Mouse (Mus musculus) ZHBTc4 (cell line): Measurements from ENCODE around the gene Aldh1a3.
A peak's percentile ranks its signal among the peaks of the same experiment; 100 is the strongest.

ENCODE experiments used
- DNase-seq: peaks from one replicate; pipeline ENCODE4 v3.0.0-alpha.2; 2011; ENCODE audit warnings: low read depth, low spot score

Aldh1a3 gene

DNA sequence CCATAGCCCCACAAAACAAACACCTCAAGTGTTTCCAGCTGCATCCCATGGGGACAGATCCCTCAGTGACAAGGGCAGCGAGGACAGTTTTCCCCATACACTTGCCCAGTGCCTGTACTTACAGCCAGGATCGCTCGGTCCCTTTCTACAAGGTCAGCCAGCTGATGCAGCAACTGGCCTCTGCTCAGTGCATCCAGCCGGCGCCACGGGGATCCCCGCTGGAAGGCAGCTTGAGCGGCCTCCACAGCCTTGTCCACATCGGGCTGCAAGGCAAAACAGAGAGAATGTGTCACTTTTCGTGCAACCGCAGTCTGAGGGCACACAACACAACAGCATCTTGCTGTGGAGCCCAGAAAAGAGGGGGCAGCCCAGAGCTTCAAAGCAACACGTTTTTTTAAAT, 8.3 kb downstream of the Aldh1a3 start:
- no peak for DNase-seq

DNA sequence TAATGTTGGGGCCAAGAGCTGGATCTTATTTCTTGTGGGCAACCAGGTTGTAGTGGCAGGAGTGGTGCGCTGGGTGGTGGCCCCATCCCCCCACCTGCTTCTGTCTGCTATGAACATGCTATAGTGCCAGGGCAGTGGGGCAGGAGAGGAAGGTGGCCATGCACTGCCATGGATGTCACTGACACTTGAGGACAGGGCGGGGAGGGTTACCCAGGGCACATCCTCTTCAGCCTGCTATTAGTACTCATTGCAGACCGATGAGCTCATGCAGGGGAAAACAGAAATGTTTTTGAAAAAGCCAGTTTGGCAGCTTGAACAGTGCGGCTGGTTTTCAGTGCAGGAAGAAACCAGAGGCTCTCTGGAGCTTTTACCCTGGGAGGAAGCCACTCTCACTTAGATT, 10.5 kb downstream of the Aldh1a3 start:
- DNase-seq, result no peak

DNA sequence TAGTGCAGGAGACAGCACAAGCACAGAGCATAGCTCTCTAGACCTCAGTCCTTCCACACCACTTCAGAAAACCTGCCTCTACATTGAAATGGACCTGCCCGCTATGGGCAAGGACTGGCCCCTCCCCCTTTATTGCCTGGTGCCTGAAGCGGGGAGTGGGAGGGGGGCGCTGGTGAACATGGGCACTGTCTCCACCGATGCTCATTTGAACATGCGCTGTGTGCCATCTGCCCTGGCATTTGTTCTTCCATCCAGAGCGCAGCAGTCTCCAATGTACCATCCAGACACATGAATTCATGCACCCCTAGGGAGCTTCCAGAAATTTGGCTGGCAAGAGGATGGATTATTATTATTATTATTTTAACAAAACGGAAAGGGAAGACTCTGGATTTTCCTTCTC, 14.2 kb downstream of the Aldh1a3 start:
- no peak for DNase-seq

DNA sequence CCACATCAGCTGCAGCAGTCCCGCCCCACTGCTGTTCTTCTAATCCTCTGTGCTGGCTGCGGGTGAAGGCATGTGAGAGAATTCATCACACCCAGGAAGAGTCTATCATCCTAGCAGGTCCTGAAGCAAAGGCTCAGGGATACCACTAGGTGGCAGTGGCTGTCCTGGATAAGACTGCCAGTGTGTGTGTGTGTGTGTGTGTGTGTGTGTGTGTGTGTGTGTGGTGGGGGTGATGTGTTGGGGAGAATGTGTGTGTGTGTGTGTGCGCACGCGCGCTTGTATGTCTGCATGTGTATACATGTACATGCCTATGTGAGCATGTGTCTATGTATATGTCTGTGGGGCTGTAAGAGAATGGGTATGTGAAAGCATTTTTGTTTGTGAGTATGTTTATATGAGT, 17.9 kb downstream of the Aldh1a3 start:
- DNase-seq, result peak; percentile 74

DNA sequence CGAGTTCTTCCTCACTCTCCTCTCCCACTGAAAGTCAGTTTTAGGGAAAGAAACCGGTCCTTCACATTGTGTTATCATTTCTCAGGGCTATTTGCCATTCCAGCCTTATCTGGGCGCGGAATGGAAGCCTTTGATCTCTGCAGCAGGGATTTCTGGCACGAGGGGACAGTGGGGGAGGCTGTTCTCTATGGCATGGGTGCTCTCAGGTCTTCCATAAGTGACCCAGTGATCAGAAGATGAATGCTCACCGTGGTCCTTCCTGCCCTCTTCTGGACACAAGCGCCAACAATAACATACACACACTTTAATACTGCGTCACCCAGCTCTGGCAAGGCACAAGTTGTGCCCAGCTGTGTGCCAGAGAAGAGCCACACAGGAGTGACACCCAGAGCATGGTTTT, 20.3 kb downstream of the Aldh1a3 start:
- DNase-seq, result no peak

DNA sequence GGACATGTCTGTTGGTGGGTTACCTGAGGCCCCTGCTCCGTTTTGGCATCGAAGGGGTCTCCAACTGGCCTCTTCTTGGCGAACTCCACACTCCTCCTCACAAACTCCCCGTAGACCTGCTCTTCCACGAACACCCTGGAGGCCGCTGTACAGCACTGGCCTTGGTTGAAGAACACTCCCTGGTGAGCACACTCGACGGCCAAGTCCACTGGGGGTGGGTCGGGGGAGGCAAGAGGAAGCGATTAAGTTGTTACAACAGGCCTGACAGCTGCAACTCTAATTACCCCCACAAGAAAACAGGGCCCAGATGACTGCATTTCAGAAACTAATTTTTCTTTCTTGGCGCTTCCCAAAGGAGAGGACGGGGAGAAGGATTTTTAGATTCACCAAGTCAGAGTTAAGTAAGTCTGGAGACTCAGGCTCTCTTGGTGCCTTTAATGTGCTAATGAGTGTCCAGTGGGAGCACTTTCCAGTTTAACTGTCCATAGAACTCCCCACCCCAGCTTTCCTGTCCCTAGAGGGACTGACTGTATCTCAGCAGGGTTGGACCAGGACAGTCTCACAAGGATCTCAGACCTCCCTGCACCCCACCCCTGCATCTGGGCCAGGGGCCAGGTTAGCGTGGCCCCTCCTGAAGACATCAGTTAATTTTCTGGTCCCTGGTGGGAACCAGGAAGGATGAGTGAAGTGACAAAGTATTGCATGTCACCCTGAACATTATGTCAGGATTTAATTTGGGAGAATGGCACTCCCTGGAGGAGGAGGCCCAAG, 21.2 kb downstream of the Aldh1a3 start:
- DNase-seq, result no peak

DNA sequence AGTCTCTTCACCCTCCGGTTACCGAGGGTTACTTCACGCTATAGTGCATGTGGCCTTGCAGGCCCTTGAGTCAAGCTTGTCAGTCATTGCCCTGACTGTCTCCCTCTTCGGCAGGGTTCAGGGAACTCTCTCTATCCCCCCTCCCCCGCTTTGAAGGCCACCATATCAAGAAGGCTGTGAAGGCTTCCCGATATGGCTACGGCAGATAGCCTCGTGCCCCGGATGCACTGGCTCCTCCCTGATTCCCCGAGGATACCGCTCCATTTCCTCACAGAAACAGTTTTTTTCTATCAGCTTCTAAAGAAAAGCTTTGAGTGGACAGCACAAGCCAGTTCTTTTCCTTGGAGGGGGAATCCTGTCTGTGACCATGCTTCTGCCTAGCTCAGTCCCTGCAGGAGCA, 21.8 kb downstream of the Aldh1a3 start:
- no peak for DNase-seq

DNA sequence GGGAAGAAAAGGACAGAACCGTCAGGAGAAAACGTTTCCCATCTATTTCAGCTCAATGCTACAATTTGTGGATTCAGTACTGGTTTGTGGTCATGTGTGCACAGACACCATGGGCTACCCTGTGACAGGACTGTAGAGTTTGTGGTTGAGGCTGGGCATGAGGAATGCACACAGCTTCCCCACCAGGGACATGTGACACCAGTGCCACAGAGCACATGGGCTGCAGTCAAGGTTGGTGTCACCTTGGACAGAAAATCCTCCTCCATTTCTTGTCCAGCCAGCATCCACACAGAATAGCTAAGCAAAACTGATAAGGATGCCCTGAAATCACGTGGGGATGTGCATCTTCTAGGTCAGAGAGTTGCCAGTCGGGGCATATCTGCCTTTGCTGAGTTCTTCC, 22.5 kb downstream of the Aldh1a3 start:
- DNase-seq, result no peak

DNA sequence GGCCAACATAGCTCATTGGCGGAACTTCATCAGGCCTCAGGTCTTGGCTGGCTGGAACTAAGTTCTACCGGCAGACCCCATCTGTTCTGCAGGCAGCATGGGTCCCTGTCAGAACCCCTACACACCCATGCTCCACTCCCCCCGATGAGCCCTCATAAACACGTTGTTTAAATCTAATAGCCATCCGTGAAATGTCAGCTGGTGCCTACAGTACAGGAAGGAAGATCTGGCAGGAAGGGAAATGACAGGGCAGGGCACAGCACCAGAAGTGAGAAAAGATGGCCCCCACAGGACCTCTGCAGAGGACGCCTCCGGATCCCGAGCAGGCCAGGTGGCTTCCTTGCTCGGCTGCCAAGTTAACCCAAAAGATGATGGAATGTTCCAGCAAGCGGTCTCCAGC, 23.2 kb downstream of the Aldh1a3 start:
- DNase-seq, result no peak

DNA sequence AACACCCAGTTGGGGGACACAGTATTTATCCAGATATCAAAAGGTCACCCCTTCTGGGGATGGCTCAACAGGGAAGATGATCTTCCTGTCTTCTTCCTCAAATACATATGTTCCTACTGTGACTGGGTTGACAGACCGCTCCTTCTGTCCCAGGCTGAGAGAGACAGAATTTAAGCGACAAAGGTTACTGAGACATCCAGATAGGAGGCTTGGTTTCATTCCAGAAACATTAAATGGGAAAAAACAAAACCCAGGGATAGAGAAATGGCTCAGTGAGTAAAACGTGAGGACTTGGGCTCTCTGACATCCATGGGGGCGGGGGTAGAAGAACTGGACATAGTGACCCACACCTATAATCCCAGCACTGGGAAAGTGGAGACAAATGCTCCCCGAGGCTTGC, 24.4 kb downstream of the Aldh1a3 start:
- no peak for DNase-seq

DNA sequence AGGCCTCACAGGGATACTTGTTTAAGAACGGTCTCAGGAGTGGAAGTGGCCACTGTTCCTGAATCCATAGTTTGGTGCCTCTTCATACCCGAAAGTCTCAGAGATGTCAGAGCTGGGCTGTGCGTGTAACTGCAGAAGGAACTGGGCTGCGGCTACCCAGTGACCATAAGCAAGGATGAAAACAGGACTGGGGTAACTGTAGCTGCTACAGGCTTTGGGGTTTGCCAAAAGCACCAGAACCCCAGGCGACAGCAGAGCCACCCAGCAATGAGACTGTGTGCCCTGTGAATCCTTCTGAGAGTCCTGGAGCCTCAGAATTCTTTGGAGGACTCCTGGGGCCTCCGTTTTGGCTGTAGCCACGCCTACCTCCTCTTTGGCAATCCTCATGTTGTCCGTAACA, 25.7 kb downstream of the Aldh1a3 start:
- no peak for DNase-seq

DNA sequence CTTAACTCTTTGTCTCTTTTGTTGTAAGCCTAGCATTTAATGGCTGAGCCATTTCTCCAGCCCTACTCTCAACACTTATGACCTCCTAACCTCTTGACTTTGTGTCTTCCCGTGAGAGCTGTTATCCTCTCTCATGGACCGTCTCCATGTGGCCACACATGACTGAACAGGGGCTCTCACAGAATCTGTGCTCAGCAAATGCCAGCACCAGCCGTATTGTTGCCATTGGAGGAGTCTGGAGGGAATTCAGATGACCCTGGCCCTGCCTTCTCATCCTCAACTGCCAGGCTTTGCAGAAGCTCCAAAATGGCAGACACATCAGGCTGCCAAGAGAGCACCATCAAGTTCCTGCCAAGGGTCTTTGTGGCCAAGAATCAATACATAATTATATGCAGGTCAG, 30.0 kb downstream of the Aldh1a3 start:
- DNase-seq, result no peak

DNA sequence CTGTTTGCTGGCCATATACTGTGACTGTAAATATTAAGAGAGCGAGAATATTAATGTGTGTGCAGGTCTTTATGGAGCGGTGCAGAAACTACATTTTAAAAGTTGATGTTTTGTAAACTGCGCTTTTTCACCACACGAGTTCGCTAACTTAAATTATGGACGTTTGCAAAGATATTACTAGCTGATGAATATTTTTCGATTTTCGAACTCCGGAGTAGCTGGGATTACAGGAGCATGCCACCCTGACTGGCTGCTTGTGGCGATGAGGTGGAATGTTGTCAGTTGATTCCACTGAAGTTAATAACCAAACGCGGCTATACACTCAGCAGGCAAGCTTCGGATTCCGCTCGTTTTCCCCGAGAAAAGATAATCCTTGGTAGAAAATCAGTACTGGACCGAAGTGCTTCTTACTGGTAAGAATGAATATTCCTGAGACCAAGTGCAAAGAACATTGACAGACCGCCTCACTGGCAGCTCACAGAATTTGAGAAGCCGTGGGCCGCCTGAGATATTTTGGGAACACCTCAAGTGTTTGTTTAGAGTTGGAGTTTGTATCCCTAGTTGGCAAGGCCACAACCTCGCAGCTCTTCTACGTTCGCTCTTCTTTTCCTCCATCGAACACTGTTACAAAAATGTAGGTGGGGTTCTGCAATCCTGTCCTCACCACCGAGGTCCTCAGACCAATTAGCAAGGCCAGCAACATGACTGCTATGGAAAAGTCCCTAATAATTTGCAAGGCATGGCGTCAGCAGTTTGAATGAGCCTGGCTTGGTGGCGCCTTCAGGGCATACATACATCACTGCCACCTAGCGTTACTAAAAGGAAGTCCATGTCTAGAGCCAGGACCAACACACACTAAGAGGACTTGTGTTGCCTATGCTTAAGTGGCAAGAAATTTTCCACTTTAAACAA, 38.4 kb downstream of the Aldh1a3 start:
- peak; percentile 77 for DNase-seq

DNA sequence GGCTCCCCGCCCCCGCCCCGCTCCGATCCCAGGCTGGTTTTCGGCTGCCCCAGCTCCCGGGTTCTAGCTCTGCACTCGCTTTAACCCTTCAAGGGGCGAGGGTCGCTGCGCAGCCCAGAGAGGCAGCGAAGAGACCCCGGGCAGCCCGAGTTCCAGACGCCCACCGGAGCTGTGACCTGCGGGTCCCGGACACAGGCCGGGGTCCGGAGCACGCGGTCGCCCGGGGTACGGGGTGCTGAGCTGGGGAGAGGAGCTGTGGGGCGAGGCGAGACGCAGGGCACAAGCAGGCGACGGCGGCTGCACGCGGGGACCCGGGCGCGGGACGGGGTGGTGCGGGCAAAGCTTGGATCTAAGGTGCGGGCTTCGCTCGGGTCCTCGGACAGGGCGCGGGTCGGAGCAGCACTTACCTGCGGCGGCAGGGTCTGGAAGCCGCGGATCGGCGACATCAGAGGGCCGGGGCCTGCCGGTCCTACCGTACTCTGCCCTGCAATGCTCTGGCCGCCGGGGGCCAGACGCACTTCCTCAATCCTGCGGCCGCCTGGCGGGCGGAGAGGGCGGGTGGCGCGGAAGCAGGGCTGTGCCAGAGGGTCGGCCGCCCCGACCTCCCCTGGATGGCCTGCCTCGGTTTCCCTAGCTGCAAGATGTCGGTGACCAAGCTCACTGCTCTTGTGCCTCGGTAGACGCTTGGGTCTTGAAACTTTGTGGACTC, 39.4 kb downstream of the Aldh1a3 start, which contains the start of gene Lrrk1:
Gene Lrrk1, minus strand, starts transcription at position 538 of the 709 bp plus-strand sequence.
- DNase-seq, result peak; percentile 71

DNA sequence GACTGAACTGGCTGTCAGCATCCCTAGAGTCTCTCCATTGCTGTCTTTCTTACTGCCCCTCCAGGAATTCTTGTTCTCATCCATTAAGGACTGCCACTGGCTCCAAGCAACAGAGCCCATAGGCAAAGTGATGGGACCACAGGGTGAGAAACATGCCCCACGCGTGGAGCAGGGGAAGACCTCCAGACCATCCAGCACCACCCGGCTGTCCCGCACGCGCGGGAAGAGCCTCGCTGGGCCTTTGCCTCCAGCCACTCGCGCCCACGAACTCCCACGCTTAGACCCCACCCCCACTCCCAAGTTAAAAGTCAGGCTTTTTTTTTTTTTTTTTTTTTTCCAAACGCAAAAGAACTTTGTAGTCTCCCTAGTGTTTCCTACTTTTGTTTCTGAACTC, 39.9 kb downstream of the Aldh1a3 start:
- DNase-seq, result no peak

DNA sequence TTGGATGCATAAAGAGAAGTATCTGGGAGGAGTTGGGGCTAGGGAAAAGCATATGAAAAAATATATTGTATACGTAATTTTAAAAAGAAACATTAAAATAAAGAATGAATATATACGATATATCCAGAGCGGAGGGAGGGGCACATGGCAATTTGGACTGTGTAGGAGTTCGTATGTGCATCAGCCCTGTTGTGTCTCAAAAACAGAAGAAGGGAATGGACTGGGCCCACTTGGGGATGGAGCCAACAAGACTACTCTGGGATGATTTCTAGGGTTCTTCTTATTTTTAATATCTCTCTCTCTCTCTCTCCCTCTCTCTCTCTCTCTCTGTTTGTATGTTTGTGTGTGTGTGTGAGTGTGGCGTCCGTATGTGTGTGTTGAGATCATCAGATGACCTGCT, 40.9 kb downstream of the Aldh1a3 start:
- no peak for DNase-seq

DNA sequence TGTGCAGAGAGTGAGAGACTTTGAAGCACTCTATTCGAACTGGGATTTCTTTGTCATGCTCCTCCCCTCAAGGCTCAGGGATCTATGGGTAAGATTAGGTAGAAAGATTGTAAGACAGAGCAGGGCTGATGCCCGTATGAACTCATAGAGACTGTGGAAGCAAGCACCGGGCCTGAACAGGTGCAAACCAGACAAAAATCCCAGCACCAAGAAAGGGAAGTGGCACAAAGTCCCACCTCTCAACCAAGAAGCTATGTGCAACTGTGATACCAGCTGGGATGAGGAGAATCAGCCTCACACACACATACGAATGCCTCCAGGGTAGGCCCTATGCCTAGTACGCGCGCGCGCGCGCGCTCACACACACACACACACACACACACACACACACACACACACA, 41.5 kb downstream of the Aldh1a3 start:
- DNase-seq, result no peak

DNA sequence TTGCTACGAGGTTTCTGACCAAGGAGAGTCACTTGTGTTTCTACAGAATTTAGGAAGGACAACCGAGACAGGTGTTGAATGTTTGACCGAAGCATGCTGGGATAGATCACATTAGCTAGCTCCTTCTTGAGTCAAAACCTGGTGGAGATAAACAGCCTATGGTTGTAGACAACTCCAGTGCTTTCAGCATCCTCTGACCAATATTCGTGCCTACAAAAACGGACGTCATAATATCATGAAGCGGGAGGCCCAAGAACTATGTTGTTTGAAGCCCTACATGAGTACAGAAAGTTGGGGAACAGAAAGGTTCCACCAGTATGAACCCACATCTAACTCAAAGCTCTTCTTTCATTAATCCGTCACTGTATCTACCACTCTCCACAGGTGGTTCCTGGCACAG, 42.4 kb downstream of the Aldh1a3 start:
- DNase-seq, result no peak

DNA sequence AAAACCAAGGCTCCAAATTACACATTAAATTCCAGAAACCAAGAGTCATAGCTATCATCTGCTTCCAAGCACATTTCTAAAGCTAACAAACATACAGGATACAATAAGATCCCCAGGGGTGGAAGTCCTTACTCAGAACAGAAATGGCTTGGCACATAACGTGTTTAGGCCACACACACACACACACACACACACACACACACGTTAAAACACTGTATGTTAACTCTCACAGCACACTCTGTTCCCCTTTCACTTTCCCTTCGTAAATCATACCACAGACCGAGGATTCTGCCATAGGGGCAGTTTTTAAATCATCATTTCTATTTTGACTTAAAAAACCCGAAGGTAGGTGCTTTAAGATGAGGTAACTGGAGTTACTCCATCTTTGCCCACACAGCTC, 43.1 kb downstream of the Aldh1a3 start:
- DNase-seq, result no peak

DNA sequence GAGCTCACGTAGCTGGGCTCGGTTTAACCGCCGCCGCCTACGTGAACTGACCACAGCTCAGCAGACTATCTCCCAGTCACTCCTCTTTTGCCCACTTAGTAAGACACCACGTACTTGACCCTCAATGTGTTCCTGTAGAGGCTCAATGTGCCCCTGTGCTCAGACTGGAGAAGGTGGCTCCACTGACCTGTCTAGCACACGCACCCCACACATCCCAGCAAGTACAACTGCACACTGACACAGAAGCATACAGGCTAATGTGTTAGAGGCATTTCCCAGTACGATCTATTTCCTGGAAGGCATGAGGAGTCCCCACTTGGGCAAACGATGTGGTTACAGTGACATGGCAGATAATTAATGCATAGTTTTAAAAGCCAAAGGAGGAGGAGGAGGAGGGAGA, 50.8 kb downstream of the Aldh1a3 start:
- no peak for DNase-seq

DNA sequence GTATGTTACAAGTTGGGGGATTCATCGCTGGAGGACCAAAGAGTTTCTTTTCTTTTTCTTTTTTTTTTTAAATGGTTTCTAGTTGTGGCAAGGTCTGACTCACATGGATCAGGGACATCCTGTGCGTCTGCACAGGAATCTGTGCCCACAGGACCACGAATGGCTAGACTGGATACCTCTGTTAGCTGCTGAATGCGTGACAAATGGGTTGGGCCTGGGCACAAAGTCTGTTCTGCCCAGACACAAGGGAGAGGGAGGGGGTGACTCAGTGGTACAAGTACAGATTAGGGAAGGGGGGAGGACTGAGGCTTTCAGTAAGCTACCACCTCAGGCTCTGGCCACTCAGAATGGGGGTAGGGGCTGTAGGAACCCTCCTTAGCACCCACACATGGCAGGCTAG, 51.6 kb downstream of the Aldh1a3 start:
- no peak for DNase-seq

DNA sequence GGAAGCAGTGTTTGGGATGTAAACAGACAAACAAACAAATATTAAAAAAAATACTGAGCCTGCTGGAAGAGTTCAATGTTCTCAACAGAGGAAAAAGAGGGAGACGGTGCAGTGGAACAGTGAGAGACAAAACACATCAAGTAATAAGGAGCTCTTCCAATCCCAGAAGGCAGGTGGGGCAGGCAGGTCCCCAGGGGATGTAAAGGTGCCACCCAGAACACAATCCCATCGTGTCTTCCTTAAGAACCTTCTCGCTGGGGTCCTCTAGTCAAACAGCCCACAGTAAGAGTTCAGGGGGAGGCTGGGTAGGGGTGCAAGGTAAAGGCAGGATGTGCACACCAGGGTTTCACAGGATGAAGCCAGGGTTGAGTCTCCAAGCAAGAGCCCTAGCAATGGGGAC, 53.9 kb downstream of the Aldh1a3 start:
- no peak for DNase-seq
